Mouse (Mus musculus) lung, postnatal 0 days (tissue): ENCODE measurements at regions not wholly inside any gene's neighbourhood (a gene's known extent, or its start where the extent isn't known, plus 50 kb on each side); places are given as distances from the start of the nearest gene placed in this dataset.

Source experiments
- ATAC-seq: fragments of 200-750 bp; cut with Nextera tagmentation; 2 replicates; pipeline ENCODE4 v1.8.0; 2017; ENCODE audit warnings: moderate library complexity
- DNase-seq: peaks from one replicate; pipeline ENCODE4 v3.0.0-alpha.2; 2016; ENCODE audit warnings: low spot score
- H3K27ac ChIP-seq: fragments of 300-500 bp; sonication (generic); 2 replicates; pipeline ENCODE4 v1.5.1; 2014; ENCODE audit warnings: antibody characterized with exemption, mild to moderate bottlenecking, low read length, mixed read lengths
- H3K27me3 ChIP-seq: fragments of 300-500 bp; sonication (generic); replicated peaks from 2 replicates; pipeline ENCODE4 v1.6.1; 2014; ENCODE audit warnings: low read length, mixed read lengths; ENCODE audit not compliant: insufficient read depth
- H3K36me3 ChIP-seq: fragments of 300-500 bp; sonication (generic); 2 replicates; pipeline ENCODE4 v1.6.1; 2014; ENCODE audit warnings: low read length, mixed read lengths; ENCODE audit not compliant: insufficient read depth
- H3K4me1 ChIP-seq: fragments of 300-500 bp; sonication (generic); 2 replicates; pipeline ENCODE4 v1.6.1; 2014; ENCODE audit warnings: antibody characterized with exemption, low read depth, low read length, mixed read lengths; ENCODE audit not compliant: insufficient read depth
- H3K4me2 ChIP-seq: fragments of 300-500 bp; sonication (generic); replicated peaks from 2 replicates; pipeline ENCODE4 v1.6.1; 2014; ENCODE audit warnings: low read depth, mild to moderate bottlenecking, low read length, moderate library complexity, mixed read lengths
- H3K4me3 ChIP-seq: fragments of 300-500 bp; sonication (generic); 2 replicates; pipeline ENCODE4 v1.5.1; 2014; ENCODE audit warnings: low read depth, low read length
- H3K9ac ChIP-seq: fragments of 300-500 bp; sonication (generic); replicated peaks from 2 replicates; pipeline ENCODE4 v1.6.1; 2014; ENCODE audit warnings: low read depth, mild to moderate bottlenecking
- H3K9me3 ChIP-seq: fragments of 300-500 bp; sonication (generic); 2 replicates; pipeline ENCODE4 v1.6.1; 2016; ENCODE audit warnings: low read length, mixed read lengths
- CTCF ChIP-seq: IDR thresholded peaks from 2 replicates; pipeline ENCODE4 v1.5.1; 2016; ENCODE audit warnings: antibody characterized with exemption, mild to moderate bottlenecking
- EP300 ChIP-seq: IDR thresholded peaks from 2 replicates; pipeline ENCODE4 v1.6.1; 2016; ENCODE audit warnings: antibody characterized with exemption, mild to moderate bottlenecking, control low read depth
- WGBS: fragments of 180-500 bp; shearing (Covaris S2); extraction: QIAGEN DNeasy Blood & Tissue Kit; methylation state at CpG from one replicate; pipeline ENCODE4 v1.1.7; 2014; 5-methylcytosine and 5-hydroxymethylcytosine counted together

GRCm38 (mm10) chr2:137409611-137410010, 293.2 kb upstream of the Jag1 start:
- Histone ChIP-seq H3K4me1 (no peaks in the 10 kb centered on the region; the same call in 1 of the 2 replicates), H3K9ac (no peak overlapping the region), H3K4me3 (no peak overlapping the region), H3K36me3 (no peaks in the 10 kb centered on the region), H3K27ac (no peak overlapping the region), H3K4me2 (no peak overlapping the region), H3K27me3 (no peaks in the 10 kb centered on the region), H3K9me3 (no peaks in the 10 kb centered on the region)
- ATAC-seq (no peak), DNase-seq (no peak)
- TF ChIP-seq CTCF: no peak
- no peak for TF ChIP-seq EP300
- WGBS: 65% methylated on average over 2 of the region's 2 CpGs

GRCm38 (mm10) chr2:137408294-137408693, 291.9 kb upstream of the Jag1 start:
- no peak for TF ChIP-seq EP300
- no peak for TF ChIP-seq CTCF
- Histone ChIP-seq H3K9me3 (no peaks in the 10 kb centered on the region), H3K4me2 (no peak overlapping the region), H3K36me3 (no peaks in the 10 kb centered on the region), H3K9ac (no peak overlapping the region), H3K27me3 (no peaks in the 10 kb centered on the region), H3K4me1 (no peaks in the 10 kb centered on the region; the same call in 1 of the 2 replicates), H3K4me3 (no peak overlapping the region), H3K27ac (no peak overlapping the region)
- ATAC-seq (no peak), DNase-seq (no peak)
- 63% methylated on average over 2 of the region's 2 CpGs for WGBS

DNA sequence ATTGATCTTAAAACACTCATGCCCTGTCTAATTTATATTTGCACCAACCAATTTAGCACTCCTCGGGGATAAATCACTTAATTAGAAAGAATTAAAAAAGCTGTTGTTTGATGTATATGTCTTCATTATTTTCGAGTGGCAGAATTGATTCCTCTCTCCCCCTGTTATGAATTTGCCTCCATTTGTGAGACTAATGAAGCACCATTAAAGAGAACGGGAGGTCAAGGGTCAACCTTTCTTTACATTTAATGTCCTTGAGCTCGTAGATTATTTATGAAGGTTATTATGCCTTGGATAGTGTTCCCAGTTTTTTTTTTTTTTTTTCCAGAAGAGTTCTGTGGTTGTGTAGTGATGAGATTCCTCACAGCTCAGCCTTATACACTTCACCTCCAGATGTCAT, 277.0 kb upstream of the Jag1 start:
- no peaks in the 10 kb centered on the region for H3K9me3 ChIP-seq
- 50% methylated on average over 4 of the region's 4 CpGs for WGBS
- no peak overlapping the region for H3K4me3 ChIP-seq
- H3K36me3 ChIP-seq: no peaks in the 10 kb centered on the region
- ATAC-seq (no peak), DNase-seq (no peak)
- no peak overlapping the region for H3K9ac ChIP-seq
- H3K27me3 ChIP-seq: no peaks in the 10 kb centered on the region
- no peak for TF ChIP-seq CTCF
- no peak for TF ChIP-seq EP300
- no peak overlapping the region for H3K4me2 ChIP-seq
- no peak overlapping the region for H3K27ac ChIP-seq
- H3K4me1 ChIP-seq: no peaks in the 10 kb centered on the region

DNA sequence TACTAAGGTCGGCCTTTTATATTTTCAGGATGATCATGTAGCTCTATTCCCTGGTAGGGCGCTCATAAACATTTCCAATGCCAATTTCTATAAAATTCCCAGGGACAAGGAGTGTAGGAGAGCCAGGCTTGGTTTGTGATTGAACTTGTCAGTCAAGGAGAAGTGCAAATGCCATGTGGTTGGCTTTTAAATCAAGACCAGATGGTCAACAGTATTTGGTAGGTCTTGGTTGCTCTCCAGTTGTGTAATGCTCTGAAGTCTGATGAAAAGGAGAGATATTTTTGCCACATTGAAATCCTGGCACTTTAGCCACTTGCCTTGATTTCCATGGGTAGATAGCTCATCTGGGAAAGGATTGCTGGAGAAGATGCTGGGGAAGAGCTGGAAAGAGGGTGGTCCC, 263.4 kb upstream of the Jag1 start:
- DNase-seq: no peak

DNA sequence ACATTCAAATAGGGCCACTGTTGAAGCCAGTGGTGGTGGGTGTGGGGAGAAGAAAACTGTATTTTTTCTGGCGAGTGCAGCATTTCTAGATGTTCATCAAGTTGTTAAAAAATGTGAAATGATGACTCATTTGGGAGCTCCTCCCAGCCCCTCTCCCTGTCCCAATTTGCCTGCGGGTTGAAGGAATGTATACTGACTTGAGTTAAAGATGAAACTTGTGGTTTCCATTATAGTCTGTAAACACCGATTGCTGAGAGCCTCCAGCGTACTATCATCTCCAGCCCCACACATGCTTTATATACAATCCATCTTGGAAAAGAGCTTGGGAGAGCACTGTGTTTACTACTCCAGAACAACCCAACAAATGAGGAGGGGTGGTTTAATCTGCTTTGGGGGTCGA, 258.9 kb upstream of the Jag1 start:
- DNase-seq (no peak), ATAC-seq (no peak)
- H3K4me2 ChIP-seq: no peak overlapping the region
- TF ChIP-seq EP300 (no peak), CTCF (no peak)
- H3K27me3 ChIP-seq: no peaks in the 10 kb centered on the region
- no peak overlapping the region for H3K9ac ChIP-seq
- H3K4me3 ChIP-seq: no peak overlapping the region
- H3K27ac ChIP-seq: no peak overlapping the region
- H3K36me3 ChIP-seq: no peaks in the 10 kb centered on the region
- no peaks in the 10 kb centered on the region for H3K4me1 ChIP-seq
- H3K9me3 ChIP-seq: no peaks in the 10 kb centered on the region
- WGBS: 57% methylated on average over 5 of the region's 5 CpGs

More for the DNA sequence above, 263.4 kb upstream of the Jag1 start:
- H3K4me3 ChIP-seq: no peak overlapping the region
- 94% methylated on average over 2 of the region's 2 CpGs for WGBS
- no peak overlapping the region for H3K9ac ChIP-seq
- no peak for TF ChIP-seq CTCF
- no peak for TF ChIP-seq EP300
- no peaks in the 10 kb centered on the region for H3K4me1 ChIP-seq
- H3K9me3 ChIP-seq: no peaks in the 10 kb centered on the region
- H3K36me3 ChIP-seq: no peaks in the 10 kb centered on the region
- H3K27me3 ChIP-seq: no peaks in the 10 kb centered on the region
- no peak overlapping the region for H3K4me2 ChIP-seq
- ATAC-seq: no peak
- no peak overlapping the region for H3K27ac ChIP-seq

- no peaks in the 10 kb centered on the region for H3K4me1 ChIP-seq
- TF ChIP-seq EP300: no peak
- TF ChIP-seq CTCF: no peak
- 86% methylated on average over 2 of the region's 2 CpGs for WGBS
- H3K27me3 ChIP-seq: no peaks in the 10 kb centered on the region
- H3K9me3 ChIP-seq: no peaks in the 10 kb centered on the region
- H3K27ac ChIP-seq: no peak overlapping the region
- no peak overlapping the region for H3K4me2 ChIP-seq
- no peak overlapping the region for H3K9ac ChIP-seq
- no peak overlapping the region for H3K4me3 ChIP-seq
- DNase-seq: no peak
- ATAC-seq: no peak
- no peaks in the 10 kb centered on the region for H3K36me3 ChIP-seq
Observed at GRCm38 (mm10) chr2:137371062-137371461, 254.6 kb upstream of the Jag1 start.

GRCm38 (mm10) chr2:137363006-137363405, 246.6 kb upstream of the Jag1 start:
- WGBS: 45% methylated on average over 2 of the region's 2 CpGs
- H3K4me2 ChIP-seq: no peak overlapping the region
- TF ChIP-seq EP300 (no peak), CTCF (no peak)
- ATAC-seq: no peak
- H3K27me3 ChIP-seq: no peaks in the 10 kb centered on the region
- H3K36me3 ChIP-seq: no peaks in the 10 kb centered on the region
- no peak overlapping the region for H3K9ac ChIP-seq
- no peak overlapping the region for H3K27ac ChIP-seq
- DNase-seq: peak; percentile 17
- H3K4me1 ChIP-seq: no peaks in the 10 kb centered on the region
- H3K4me3 ChIP-seq: no peak overlapping the region
- no peaks in the 10 kb centered on the region for H3K9me3 ChIP-seq
